Mouse (Mus musculus) midbrain, embryonic 12.5 days (tissue): ENCODE results near the gene Ints1. TPM values are rescaled to one million over a fixed set of nuclear protein-coding genes. Genes with fewer than 3 reads are reported as not detected.

ENCODE experiments used
- microRNA-seq: library from miRNA; unstranded; fragments of <30 nt; microRNA quantifications from one replicate; pipeline ENCODE4, GENCODE M21; 2017
- polyA plus RNA-seq: library from polyadenylated mRNA; unstranded; fragments of >200 nt; fragmentation: Nextera tagmentation; extraction: Ambion mirVana; gene quantifications from 2 replicates; pipeline ENCODE4 v1.2.1, GENCODE M21; 2016

Gene Ints1
- polyA plus RNA-seq, 1 experiment from 2014 or later = 39.8 TPM

Small RNA genes lying within 50 kb of the gene (microRNA-seq; reads per million reads assigned to microRNA genes)
- gene Mir7037 = not detected

Other genes starting within 250 kb of the Ints1 start
- gene Uncx, start 232.2 kb downstream of the Ints1 start, polyA plus RNA-seq = 84.9 and 90.8 TPM in 2 replicates
- 7.8 and 8.4 TPM in 2 replicates for gene Micall2, start 39.3 kb downstream of the Ints1 start, polyA plus RNA-seq
- gene Mafk, start 15.8 kb upstream of the Ints1 start, polyA plus RNA-seq = 11.4 and 11.6 TPM in 2 replicates
- 0.25 and 0.75 TPM in 2 replicates for gene Tmem184a, start 44.2 kb upstream of the Ints1 start, polyA plus RNA-seq
- gene Gm26938, start 50.7 kb upstream of the Ints1 start, polyA plus RNA-seq = not detected in 2 replicates
- gene Psmg3, start 51.2 kb upstream of the Ints1 start, polyA plus RNA-seq = 70.5 and 70.8 TPM in 2 replicates
- 0.94 and 1.2 TPM in 2 replicates for gene Elfn1, start 132.3 kb upstream of the Ints1 start, polyA plus RNA-seq